Mouse (Mus musculus) myocyte (in vitro differentiated cells): Measurements from ENCODE around the gene Ptprm.

Source experiments
- E2F4 ChIP-seq: IDR thresholded peaks from one replicate; pipeline ENCODE4 v1.6.1; 2011; ENCODE audit warnings: mild to moderate bottlenecking, control low read depth, moderate library complexity; ENCODE audit not compliant: insufficient read depth
- MYOD1 ChIP-seq, 3 experiments: IDR thresholded peaks; one replicate each; pipeline ENCODE4 v1.6.1; 2011; ENCODE audit warnings: control low read depth in 2 of 3, low read depth in 2 of 3, mild to moderate bottlenecking in 2 of 3, moderate library complexity in 1 of 3; ENCODE audit not compliant: insufficient read length in 2 of 3, control insufficient read depth in 1 of 3
- MYOG ChIP-seq, 3 experiments: IDR thresholded peaks; one replicate each; pipeline ENCODE4 v1.6.1; 2011; ENCODE audit warnings: control low read depth in 2 of 3, low read depth in 2 of 3, mild to moderate bottlenecking in 2 of 3; ENCODE audit not compliant: insufficient read length in 2 of 3, control insufficient read depth in 1 of 3, insufficient read depth in 1 of 3
- POLR2A ChIP-seq: IDR thresholded peaks from one replicate; pipeline ENCODE4 v1.6.1; 2011; ENCODE audit warnings: low read depth, mild to moderate bottlenecking, control low read depth, moderate library complexity; ENCODE audit not compliant: insufficient read length
- TCF3 ChIP-seq: IDR thresholded peaks from one replicate; pipeline ENCODE4 v1.6.1; 2011; ENCODE audit warnings: low read depth, control low read depth; ENCODE audit not compliant: insufficient read length
- USF1 ChIP-seq: IDR thresholded peaks from one replicate; pipeline ENCODE4 v1.6.1; 2011; ENCODE audit warnings: low read depth, mild to moderate bottlenecking, control low read depth, moderate library complexity

- TF ChIP-seq MYOG (IDR thresholded peaks at IDR 0.05; ENCODE audit: control insufficient read depth in 1 of 3, insufficient read depth in 1 of 3, insufficient read length in 2 of 3, low read depth in 2 of 3) (no peak), MYOD1 (IDR thresholded peaks at IDR 0.05; ENCODE audit: control insufficient read depth in 1 of 3, insufficient read length in 2 of 3, low read depth in 2 of 3) (no peak), POLR2A (no peak), USF1 (no peak), TCF3 (no peak), E2F4 (no peak)
Observed at GRCm38 (mm10) chr17:67306066-67306845, 48.0 kb downstream of the Ptprm start.
